Mouse (Mus musculus): Measurements from ENCODE around the gene Pax2. TPM values are rescaled to one million over a fixed set of nuclear protein-coding genes. Genes with fewer than 3 reads are reported as not detected.

The Pax2 gene
- polyA plus RNA-seq, 1 experiment = not detected

DNA sequence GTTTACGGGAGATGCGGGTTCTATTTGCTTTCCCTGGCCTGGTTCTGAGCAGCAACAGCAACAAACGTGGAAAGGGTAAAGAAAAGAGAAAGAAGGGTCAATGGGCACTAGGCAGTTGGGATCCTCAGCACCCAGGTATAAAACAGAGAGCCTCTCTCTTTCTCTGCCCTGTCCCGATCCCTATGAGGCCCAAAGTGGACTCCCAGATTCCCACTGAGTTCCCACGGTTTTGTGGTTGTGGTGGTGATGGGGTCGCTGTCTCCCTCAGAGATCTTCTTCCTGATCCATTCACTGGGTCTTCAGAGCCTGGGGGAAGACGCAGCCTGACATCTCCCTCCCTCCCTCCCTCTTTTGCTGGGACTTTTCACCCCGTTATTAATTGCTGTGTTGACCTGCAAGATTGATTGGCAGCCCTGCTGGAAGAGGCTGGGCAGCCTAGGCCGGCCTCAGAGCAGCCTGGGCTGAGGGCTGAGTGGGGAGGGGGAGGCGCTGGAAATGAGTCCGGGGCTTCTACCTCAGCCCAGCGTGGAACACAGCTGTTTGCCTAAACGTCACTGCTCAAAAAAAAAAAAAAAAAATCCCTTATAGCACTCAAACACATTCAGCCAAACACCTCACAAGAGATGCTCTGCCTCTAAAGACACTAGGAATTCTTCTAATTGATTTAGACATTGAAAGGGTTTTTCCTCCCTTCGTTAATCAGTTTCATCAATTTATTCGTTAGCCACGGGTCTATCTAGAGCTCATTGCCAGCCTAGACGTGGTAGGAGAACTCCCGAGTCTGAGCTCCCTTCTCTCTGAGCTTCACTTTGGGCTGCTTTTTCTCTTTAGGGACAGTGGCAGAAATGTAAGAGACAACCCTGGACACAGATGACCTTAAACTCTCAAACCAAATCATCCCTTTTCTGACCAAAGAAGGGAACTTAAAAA lies 6.5 kb upstream of the Pax2 start:
- no peak overlapping the region for H3K27ac ChIP-seq (ENCODE audit: insufficient read depth, low read length)

DNA sequence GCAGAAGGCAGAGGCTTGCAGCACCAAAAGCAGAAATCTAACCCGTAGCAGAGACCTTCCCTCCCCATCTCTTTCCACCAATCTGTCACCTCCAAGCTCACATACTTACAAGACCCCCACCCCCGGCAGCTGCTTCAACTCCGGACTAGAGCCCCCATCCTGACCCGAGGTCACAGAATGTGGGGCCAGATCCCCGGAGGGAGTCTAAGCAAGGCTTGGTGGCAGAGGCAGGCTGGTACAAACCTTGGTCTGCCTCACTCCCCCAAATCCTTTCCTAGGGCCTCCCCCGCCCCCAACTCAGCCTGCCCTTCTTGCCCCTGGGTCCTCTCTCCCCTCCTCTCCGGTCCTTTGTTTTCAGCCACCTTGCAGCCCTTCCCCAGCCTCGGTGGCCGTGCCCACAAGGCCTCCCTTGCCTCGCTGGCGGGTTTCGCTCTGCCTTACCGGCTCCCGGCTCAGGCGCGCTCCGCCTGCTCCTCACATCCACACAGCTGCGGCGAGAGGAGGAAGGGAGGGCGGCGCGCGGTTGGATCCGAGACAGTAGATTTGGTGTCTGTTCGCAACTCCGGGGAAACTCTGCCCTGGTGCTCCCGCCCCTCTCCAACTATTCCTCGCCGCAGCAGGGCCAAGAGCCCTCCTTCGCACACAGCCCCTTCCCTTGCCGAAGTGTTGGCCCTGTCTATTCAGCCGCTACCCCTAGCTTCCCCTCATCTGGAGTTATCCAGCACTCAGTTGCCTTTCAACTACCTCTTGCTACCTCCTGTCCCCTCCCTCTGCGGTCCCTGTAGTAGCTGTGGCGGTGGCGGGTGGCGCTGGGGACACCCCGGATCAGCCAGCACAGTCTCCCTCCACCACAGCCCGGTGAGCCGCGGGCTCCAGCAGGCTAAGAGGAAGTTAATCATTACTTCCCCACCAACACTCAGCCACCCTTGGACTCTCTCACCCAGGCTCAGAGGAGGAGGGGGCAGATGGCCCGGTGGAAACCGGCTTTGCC lies 5.5 kb upstream of the Pax2 start:
- no peak for DNase-seq (ENCODE audit: low read depth in 1 of 2, low spot score in 2 of 2)
- no peak overlapping the region for H3K4me3 ChIP-seq (ENCODE audit: extremely low read depth, insufficient read depth, insufficient read length)
- no peaks in the 10 kb centered on the region for H3K4me1 ChIP-seq (ENCODE audit: control insufficient read depth, insufficient read depth, insufficient read length)
- no peaks in the 10 kb centered on the region for H3K36me3 ChIP-seq (ENCODE audit: control insufficient read depth, insufficient read depth, low read length)
- H3K27me3 ChIP-seq (ENCODE audit: control insufficient read depth, insufficient read depth, low read length) = peaks cover 33% of the 10 kb centered on the region
- WGBS = 2% methylated on average over 42 of the region's 42 CpGs
- no peak overlapping the region for H3K27ac ChIP-seq (ENCODE audit: insufficient read depth, low read length)
- no peak for TF ChIP-seq CTCF (IDR thresholded peaks at IDR 0.05; ENCODE audit: extremely low read depth, insufficient read depth, insufficient read length, insufficient replicate concordance)
- TF ChIP-seq POLR2A (IDR thresholded peaks at IDR 0.05; ENCODE audit: low read depth, low read length) = no peak

More for the DNA sequence above, 6.5 kb upstream of the Pax2 start:
- Histone ChIP-seq H3K27me3 (ENCODE audit: control insufficient read depth, insufficient read depth, low read length) (peaks cover 32% of the 10 kb centered on the region), H3K4me3 (ENCODE audit: extremely low read depth, insufficient read depth, insufficient read length) (no peak overlapping the region), H3K36me3 (ENCODE audit: control insufficient read depth, insufficient read depth, low read length) (no peaks in the 10 kb centered on the region), H3K4me1 (ENCODE audit: control insufficient read depth, insufficient read depth, insufficient read length) (no peaks in the 10 kb centered on the region)
- no peak for DNase-seq (ENCODE audit: low read depth in 1 of 2, low spot score in 2 of 2)
- TF ChIP-seq CTCF (IDR thresholded peaks at IDR 0.05; ENCODE audit: extremely low read depth, insufficient read depth, insufficient read length, insufficient replicate concordance) (no peak), POLR2A (IDR thresholded peaks at IDR 0.05; ENCODE audit: low read depth, low read length) (no peak)
- WGBS = 8% methylated on average over 18 of the region's 18 CpGs

GRCm38 (mm10) chr19:44751042-44751441 lies 4.8 kb upstream of the Pax2 start:
- Histone ChIP-seq H3K27me3 (ENCODE audit: control insufficient read depth, insufficient read depth, low read length) (peaks cover 34% of the 10 kb centered on the region), H3K4me1 (ENCODE audit: control insufficient read depth, insufficient read depth, insufficient read length) (no peaks in the 10 kb centered on the region; the same call in 1 of the 2 replicates), H3K4me3 (ENCODE audit: extremely low read depth, insufficient read depth, insufficient read length) (no peak overlapping the region), H3K36me3 (ENCODE audit: control insufficient read depth, insufficient read depth, low read length) (no peaks in the 10 kb centered on the region), H3K27ac (ENCODE audit: insufficient read depth, low read length) (no peak overlapping the region)
- no peak for DNase-seq (ENCODE audit: low read depth in 1 of 2, low spot score in 2 of 2)
- WGBS = 3% methylated on average over 9 of the region's 9 CpGs
- TF ChIP-seq CTCF (IDR thresholded peaks at IDR 0.05; ENCODE audit: extremely low read depth, insufficient read depth, insufficient read length, insufficient replicate concordance) (no peak), POLR2A (IDR thresholded peaks at IDR 0.05; ENCODE audit: low read depth, low read length) (no peak)

- no peak for DNase-seq (ENCODE audit: low read depth in 1 of 2, low spot score in 2 of 2)
- peaks cover 37% of the 10 kb centered on the region for H3K27me3 ChIP-seq (ENCODE audit: control insufficient read depth, insufficient read depth, low read length)
Observed at GRCm38 (mm10) chr19:44751551-44751950, 4.3 kb upstream of the Pax2 start.

GRCm38 (mm10) chr19:44752056-44752940 lies 3.5 kb upstream of the Pax2 start:
- H3K36me3 ChIP-seq (ENCODE audit: control insufficient read depth, insufficient read depth, low read length) = no peaks in the 10 kb centered on the region
- H3K27me3 ChIP-seq (ENCODE audit: control insufficient read depth, insufficient read depth, low read length) = peaks cover 43% of the 10 kb centered on the region
- H3K4me1 ChIP-seq (ENCODE audit: control insufficient read depth, insufficient read depth, insufficient read length) = peaks cover 3% of the 10 kb centered on the region
- no peak for TF ChIP-seq POLR2A (IDR thresholded peaks at IDR 0.05; ENCODE audit: low read depth, low read length)
- H3K27ac ChIP-seq (ENCODE audit: insufficient read depth, low read length) = no peak overlapping the region
- no peak overlapping the region for H3K4me3 ChIP-seq (ENCODE audit: extremely low read depth, insufficient read depth, insufficient read length)
- DNase-seq (ENCODE audit: low read depth in 1 of 2, low spot score in 2 of 2) = no peak
- 11% methylated on average over 31 of the region's 31 CpGs for WGBS

More at GRCm38 (mm10) chr19:44751551-44751950, 4.3 kb upstream of the Pax2 start:
- WGBS = 23% methylated on average over 3 of the region's 3 CpGs
- H3K36me3 ChIP-seq (ENCODE audit: control insufficient read depth, insufficient read depth, low read length) = no peaks in the 10 kb centered on the region
- no peak overlapping the region for H3K4me3 ChIP-seq (ENCODE audit: extremely low read depth, insufficient read depth, insufficient read length)
- no peaks in the 10 kb centered on the region; the same call in none of the 2 replicates for H3K4me1 ChIP-seq (ENCODE audit: control insufficient read depth, insufficient read depth, insufficient read length)
- H3K27ac ChIP-seq (ENCODE audit: insufficient read depth, low read length) = no peak overlapping the region
- TF ChIP-seq POLR2A (IDR thresholded peaks at IDR 0.05; ENCODE audit: low read depth, low read length) = no peak
- no peak for TF ChIP-seq CTCF (IDR thresholded peaks at IDR 0.05; ENCODE audit: extremely low read depth, insufficient read depth, insufficient read length, insufficient replicate concordance)

DNA sequence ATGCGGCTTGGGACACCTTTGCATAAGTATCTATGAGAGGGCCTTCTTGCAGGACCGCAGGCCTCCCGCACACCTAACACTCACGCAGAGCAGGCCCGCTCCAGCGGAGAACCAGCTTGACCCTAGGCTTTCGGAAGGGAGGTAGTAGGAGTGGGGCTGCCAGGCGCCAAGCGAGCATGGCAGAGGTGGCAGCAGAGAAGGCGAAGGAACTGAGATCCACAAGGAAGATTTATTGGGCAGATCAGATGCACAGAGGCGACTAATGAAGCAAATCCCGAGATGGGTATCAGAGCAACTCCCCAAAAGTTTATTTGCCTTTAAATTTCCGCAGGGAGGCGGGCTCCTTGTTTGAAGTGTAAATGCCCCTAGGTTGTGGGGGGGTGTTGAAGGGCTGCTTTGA lies 2.5 kb upstream of the Pax2 start:
- H3K4me1 ChIP-seq (ENCODE audit: control insufficient read depth, insufficient read depth, insufficient read length) = peaks cover 3% of the 10 kb centered on the region
- H3K36me3 ChIP-seq (ENCODE audit: control insufficient read depth, insufficient read depth, low read length) = no peaks in the 10 kb centered on the region
- DNase-seq (ENCODE audit: low read depth in 1 of 2, low spot score in 2 of 2) = no peak
- WGBS = 13% methylated on average over 14 of the region's 14 CpGs
- H3K27me3 ChIP-seq (ENCODE audit: control insufficient read depth, insufficient read depth, low read length) = peaks cover 43% of the 10 kb centered on the region
- no peak overlapping the region for H3K4me3 ChIP-seq (ENCODE audit: extremely low read depth, insufficient read depth, insufficient read length)
- TF ChIP-seq CTCF (IDR thresholded peaks at IDR 0.05; ENCODE audit: extremely low read depth, insufficient read depth, insufficient read length, insufficient replicate concordance) (no peak), POLR2A (IDR thresholded peaks at IDR 0.05; ENCODE audit: low read depth, low read length) (no peak)
- H3K27ac ChIP-seq (ENCODE audit: insufficient read depth, low read length) = no peak overlapping the region

All from spleen, adult 2 months (tissue).